ENCODE assay signal across 24 mouse cellular contexts in the genomic region with DNA sequence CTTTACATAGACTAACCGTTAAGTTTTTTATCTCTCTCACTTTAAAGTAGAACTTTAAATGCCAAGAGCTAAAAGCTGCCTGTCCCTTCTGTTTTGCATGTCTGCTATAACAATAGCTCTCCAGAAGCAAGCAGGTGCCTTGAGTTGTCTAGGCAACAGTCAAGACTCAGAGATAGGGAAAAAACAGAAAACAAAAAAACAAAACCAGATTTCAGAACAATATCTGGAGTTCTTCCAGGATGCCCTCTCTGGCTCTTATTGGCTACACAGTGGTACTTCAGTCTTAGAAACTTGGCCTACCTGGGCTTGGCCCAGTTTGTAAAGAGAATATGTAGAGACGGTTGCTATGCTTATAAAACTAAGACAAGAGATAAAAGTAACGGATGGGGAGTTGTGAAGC. TPM values are rescaled to one million over a fixed set of nuclear protein-coding genes. Genes with fewer than 3 reads are reported as not detected.
"Had no signal": no experiment of that assay in that cellular context is flagged by ENCODE, and none has a peak within 500 bp of the region (broad histone marks: within the 10 kb centered on the region; RNA-seq: fewer than 3 reads in every experiment).

No protein-coding gene starts in this region.

- H3K9ac ChIP-seq: liver, postnatal 0 days; lung, embryonic 15.5 days; midbrain, embryonic 12.5 days; midbrain, embryonic 15.5 days; neural tube, embryonic 12.5 days had no signal

- DNase-seq: liver, postnatal 0 days; lung, adult 2 months; lung, postnatal 14 days; lung, postnatal 36 days; retina, postnatal 1 day; right cerebral cortex, adult 18-20 months; right cerebral cortex, postnatal 25 days; right cerebral cortex, postnatal 4 days; spleen, adult 18-20 months; thymus, adult 18-20 months; thymus, postnatal 14 days; thymus, postnatal 36 days had no signal

- H3K4me2 ChIP-seq: lung, embryonic 15.5 days; midbrain, embryonic 12.5 days; midbrain, embryonic 15.5 days; neural tube, embryonic 12.5 days had no signal

- ATAC-seq: liver, postnatal 0 days; lung, postnatal 0 days; midbrain, embryonic 15.5 days had no signal

- H3K27ac ChIP-seq: lung, embryonic 15.5 days; macrophage; midbrain, embryonic 12.5 days; midbrain, embryonic 15.5 days; neural tube, embryonic 12.5 days had no signal

- H3K4me3 ChIP-seq: lung, embryonic 15.5 days; megakaryocyte, embryonic 14.5 days; midbrain, embryonic 12.5 days; midbrain, embryonic 15.5 days; neural tube, embryonic 12.5 days had no signal

- H3K9me3 ChIP-seq: lung, embryonic 15.5 days; megakaryocyte, embryonic 14.5 days; midbrain, embryonic 12.5 days; midbrain, embryonic 15.5 days; neural tube, embryonic 12.5 days had no signal

- H3K36me3 ChIP-seq: lung, embryonic 15.5 days; midbrain, embryonic 12.5 days; midbrain, embryonic 15.5 days; neural tube, embryonic 12.5 days had no signal

- H3K27me3 ChIP-seq: lung, embryonic 15.5 days; midbrain, embryonic 12.5 days; midbrain, embryonic 15.5 days; neural tube, embryonic 12.5 days had no signal

RNA-seq across cellular contexts. Expression of gene Hepacam, which starts 2.8 kb away (rescaled TPM):
- total RNA-seq: megakaryocyte progenitor cell, adult 5-6 weeks; monocyte, adult 5-6 weeks; neutrophil, adult 5-6 weeks had no signal
- polyA plus RNA-seq: liver, postnatal 0 days; macrophage; stomach, embryonic 14.5 days; stomach, embryonic 16.5 days had no signal

RNA-seq across cellular contexts. Expression of gene Robo4, which starts 37.3 kb away (rescaled TPM):
- total RNA-seq: monocyte, adult 5-6 weeks; neutrophil, adult 5-6 weeks had no signal
- polyA plus RNA-seq: macrophage had no signal
